ENCODE assay signal across 29 mouse cellular contexts in genomic region chr11:44510371-44510770, GRCm38 (mm10). TPM values are rescaled to one million over a fixed set of nuclear protein-coding genes. Genes with fewer than 3 reads are reported as not detected.
DNase-seq lines count a peak whose midpoint lies in the region; ATAC-seq and TF ChIP-seq lines count a peak whose summit lies in the region.
"Had no signal": no experiment of that assay in that cellular context is flagged by ENCODE, and none has a peak within 500 bp of the region (broad histone marks: within the 10 kb centered on the region; RNA-seq: fewer than 3 reads in every experiment).

No protein-coding gene starts in this region.

- no peak for ATAC-seq in liver, embryonic 13.5 days (ENCODE audit: low read depth)
- ATAC-seq in midbrain, embryonic 15.5 days (replicated peaks), result no peak
- ATAC-seq: forebrain, embryonic 13.5 days had no signal

- TF ChIP-seq CTCF in layer of hippocampus, adult 2 months (conservative IDR thresholded peaks at IDR 0.05), result no peak

- 60% methylated on average over 7 of the region's 7 CpGs for WGBS in liver, embryonic 13.5 days (ENCODE audit: insufficient replicate concordance)
- 85% methylated on average over 7 of the region's 7 CpGs for WGBS in midbrain, embryonic 15.5 days
- 84% methylated on average over 7 of the region's 7 CpGs for WGBS in midbrain, embryonic 10.5 days

- no peaks in the 10 kb centered on the region for H3K36me3 ChIP-seq in liver, embryonic 13.5 days
- H3K36me3 ChIP-seq in midbrain, embryonic 15.5 days (replicated peaks), result no peaks in the 10 kb centered on the region
- H3K36me3 ChIP-seq in midbrain, embryonic 10.5 days, result no peaks in the 10 kb centered on the region
- H3K36me3 ChIP-seq: embryonic facial prominence, embryonic 13.5 days; heart, embryonic 12.5 days; hindbrain, embryonic 13.5 days; limb, embryonic 10.5 days; limb, embryonic 15.5 days; lung, embryonic 15.5 days; neural tube, embryonic 13.5 days had no signal

- H3K9me3 ChIP-seq in liver, embryonic 13.5 days (replicated peaks), result no peaks in the 10 kb centered on the region
- H3K9me3 ChIP-seq in midbrain, embryonic 15.5 days, result no peaks in the 10 kb centered on the region
- no peaks in the 10 kb centered on the region for H3K9me3 ChIP-seq in midbrain, embryonic 10.5 days (replicated peaks)
- H3K9me3 ChIP-seq: embryonic facial prominence, embryonic 13.5 days; forebrain, embryonic 13.5 days; heart, embryonic 12.5 days; hindbrain, embryonic 13.5 days; limb, embryonic 10.5 days; limb, embryonic 15.5 days; lung, embryonic 15.5 days; neural tube, embryonic 13.5 days had no signal

- H3K9ac ChIP-seq in liver, embryonic 13.5 days, result peak overlapping the region; percentile 65; the same call in 1 of the 2 replicates
- no peak overlapping the region for H3K9ac ChIP-seq in midbrain, embryonic 15.5 days
- H3K9ac ChIP-seq: embryonic facial prominence, embryonic 13.5 days; forebrain, embryonic 13.5 days; heart, embryonic 12.5 days; hindbrain, embryonic 13.5 days; limb, embryonic 15.5 days; lung, embryonic 15.5 days; neural tube, embryonic 13.5 days had no signal

- H3K27ac ChIP-seq in layer of hippocampus, adult 2 months, result peak overlapping the region; percentile 69
- H3K27ac ChIP-seq in liver, embryonic 13.5 days, result peak overlapping the region; percentile 98
- no peak overlapping the region for H3K27ac ChIP-seq in midbrain, embryonic 15.5 days
- no peak overlapping the region for H3K27ac ChIP-seq in midbrain, embryonic 10.5 days (replicated peaks)
- H3K27ac ChIP-seq: embryonic facial prominence, embryonic 13.5 days; forebrain, embryonic 13.5 days; hindbrain, embryonic 13.5 days; limb, embryonic 10.5 days; limb, embryonic 15.5 days; lung, embryonic 15.5 days; neural tube, embryonic 13.5 days; stomach, postnatal 0 days had no signal

- peak; percentile 50 to 70 for DNase-seq in layer of hippocampus, adult 2 months (ENCODE audit: low spot score in 2 of 2)
- no peak for DNase-seq in layer of hippocampus, adult 9-10 months (ENCODE audit: low spot score)
- DNase-seq in layer of hippocampus, adult 8-10 months (ENCODE audit: low spot score in 2 of 2), result peak; percentile 50 to 51
- DNase-seq in liver, embryonic 13.5 days, result no peak
- no peak for DNase-seq in adrenal gland, adult 18-20 months (ENCODE audit: low spot score in 2 of 2)
- DNase-seq in midbrain, embryonic 10.5 days (ENCODE audit: low spot score), result no peak
- DNase-seq: adrenal gland, postnatal 14 days; cerebellum, adult 11-12 months; cerebellum, postnatal 10 days; gastrocnemius, postnatal 25 days; heart, adult 18-20 months; heart, postnatal 4 days; kidney, adult 11 months; kidney, postnatal 14 days; right cerebral cortex, postnatal 4 days; thymus, adult 18-20 months; thymus, postnatal 25 days had no signal

- no peaks in the 10 kb centered on the region for H3K27me3 ChIP-seq in liver, embryonic 13.5 days
- H3K27me3 ChIP-seq in midbrain, embryonic 15.5 days (replicated peaks), result no peaks in the 10 kb centered on the region
- H3K27me3 ChIP-seq in midbrain, embryonic 10.5 days (ENCODE audit: low read depth, poor library complexity, severe bottlenecking), result no peaks in the 10 kb centered on the region
- H3K27me3 ChIP-seq: CH12.LX; embryonic facial prominence, embryonic 13.5 days; forebrain, embryonic 13.5 days; heart, embryonic 12.5 days; hindbrain, embryonic 13.5 days; limb, embryonic 15.5 days; lung, embryonic 15.5 days; neural tube, embryonic 13.5 days had no signal

- H3K4me2 ChIP-seq in liver, embryonic 13.5 days, result peak overlapping the region; percentile 62
- no peak overlapping the region for H3K4me2 ChIP-seq in midbrain, embryonic 15.5 days
- H3K4me2 ChIP-seq: embryonic facial prominence, embryonic 13.5 days; forebrain, embryonic 13.5 days; heart, embryonic 12.5 days; hindbrain, embryonic 13.5 days; limb, embryonic 15.5 days; lung, embryonic 15.5 days; midbrain, embryonic 11.5 days; neural tube, embryonic 13.5 days had no signal

- H3K4me3 ChIP-seq in layer of hippocampus, adult 2 months, result no peak overlapping the region
- no peak overlapping the region for H3K4me3 ChIP-seq in liver, embryonic 13.5 days (replicated peaks)
- H3K4me3 ChIP-seq in midbrain, embryonic 15.5 days, result no peak overlapping the region
- H3K4me3 ChIP-seq in midbrain, embryonic 10.5 days, result no peak overlapping the region
- H3K4me3 ChIP-seq: embryonic facial prominence, embryonic 13.5 days; forebrain, embryonic 13.5 days; heart, embryonic 12.5 days; hindbrain, embryonic 13.5 days; limb, embryonic 10.5 days; limb, embryonic 15.5 days; lung, embryonic 15.5 days; neural tube, embryonic 13.5 days had no signal

- H3K4me1 ChIP-seq in liver, embryonic 13.5 days (replicated peaks), result peaks cover 78% of the 10 kb centered on the region
- no peaks in the 10 kb centered on the region for H3K4me1 ChIP-seq in midbrain, embryonic 15.5 days
- H3K4me1 ChIP-seq in midbrain, embryonic 10.5 days, result no peaks in the 10 kb centered on the region; the same call in 1 of the 2 replicates
- H3K4me1 ChIP-seq: embryonic facial prominence, embryonic 13.5 days; hindbrain, embryonic 13.5 days; limb, embryonic 10.5 days; limb, embryonic 15.5 days; lung, embryonic 15.5 days; neural tube, embryonic 13.5 days had no signal

RNA-seq across cellular contexts. Expression of gene Rnf145, which starts 8.4 kb away (rescaled TPM):
- 10 to 100 TPM; 95.7 to 97.0 TPM for total RNA-seq in layer of hippocampus, adult 2 months (2021)
- 100 to 1,000 TPM in 1 of 4 experiments, 10 to 100 TPM in 3; 77.6 to 108 (median 86.9) TPM for total RNA-seq in layer of hippocampus, adult 8-10 months (2022)
- 45.9 and 47.8 TPM in 2 replicates for polyA plus RNA-seq in liver, embryonic 13.5 days (2015; fragmentation: Nextera tagmentation; extraction: Ambion mirVana)
- 123 and 128 TPM in 2 replicates for polyA plus RNA-seq in midbrain, embryonic 15.5 days (2015; fragmentation: Nextera tagmentation; extraction: Ambion mirVana)
- total RNA-seq in adrenal gland, adult 18-20 months (2021), result 10 to 100 TPM; 47.2 to 61.7 TPM
- 108 and 120 TPM in 2 replicates for polyA plus RNA-seq in midbrain, embryonic 10.5 days (2016; fragmentation: Nextera tagmentation; extraction: Ambion mirVana)

RNA-seq across cellular contexts. Expression of gene Ublcp1, which starts 40.1 kb away (rescaled TPM):
- total RNA-seq in layer of hippocampus, adult 2 months (2021), result 10 to 100 TPM; 50.1 to 50.4 TPM
- 10 to 100 TPM; 47.9 to 53.0 (median 48.9) TPM for total RNA-seq in layer of hippocampus, adult 8-10 months (2022)
- polyA plus RNA-seq in liver, embryonic 13.5 days (2015; fragmentation: Nextera tagmentation; extraction: Ambion mirVana), result 43.9 and 47.6 TPM in 2 replicates
- 61.4 and 63.0 TPM in 2 replicates for polyA plus RNA-seq in midbrain, embryonic 15.5 days (2015; fragmentation: Nextera tagmentation; extraction: Ambion mirVana)
- 10 to 100 TPM; 35.5 to 46.2 TPM for total RNA-seq in adrenal gland, adult 18-20 months (2021)
- 72.3 and 74.4 TPM in 2 replicates for polyA plus RNA-seq in midbrain, embryonic 10.5 days (2016; fragmentation: Nextera tagmentation; extraction: Ambion mirVana)

Comparison
In these comparisons a context has a peak if more than half of its experiments do, and no peak if none do; other contexts are left out.
1. DNase-seq: peak in layer of hippocampus, adult 2 months (2 of 2) and layer of hippocampus, adult 8-10 months (2 of 2); none in layer of hippocampus, adult 9-10 months (single experiment), liver, embryonic 13.5 days (single experiment), adrenal gland, adult 18-20 months (0 of 2) and midbrain, embryonic 10.5 days (single experiment).
2. H3K27ac ChIP-seq: peak in layer of hippocampus, adult 2 months (single experiment) and liver, embryonic 13.5 days (single experiment); none in midbrain, embryonic 15.5 days (single experiment) and midbrain, embryonic 10.5 days (single experiment).